Mouse (Mus musculus) layer of hippocampus, adult 9-11 months (tissue): ENCODE results near the gene Galm.
A peak's percentile ranks its signal among the peaks of the same experiment; 100 is the strongest.

Source experiments
- DNase-seq: peaks from one replicate; pipeline ENCODE4 v3.0.0; 2022

The Galm gene

DNA sequence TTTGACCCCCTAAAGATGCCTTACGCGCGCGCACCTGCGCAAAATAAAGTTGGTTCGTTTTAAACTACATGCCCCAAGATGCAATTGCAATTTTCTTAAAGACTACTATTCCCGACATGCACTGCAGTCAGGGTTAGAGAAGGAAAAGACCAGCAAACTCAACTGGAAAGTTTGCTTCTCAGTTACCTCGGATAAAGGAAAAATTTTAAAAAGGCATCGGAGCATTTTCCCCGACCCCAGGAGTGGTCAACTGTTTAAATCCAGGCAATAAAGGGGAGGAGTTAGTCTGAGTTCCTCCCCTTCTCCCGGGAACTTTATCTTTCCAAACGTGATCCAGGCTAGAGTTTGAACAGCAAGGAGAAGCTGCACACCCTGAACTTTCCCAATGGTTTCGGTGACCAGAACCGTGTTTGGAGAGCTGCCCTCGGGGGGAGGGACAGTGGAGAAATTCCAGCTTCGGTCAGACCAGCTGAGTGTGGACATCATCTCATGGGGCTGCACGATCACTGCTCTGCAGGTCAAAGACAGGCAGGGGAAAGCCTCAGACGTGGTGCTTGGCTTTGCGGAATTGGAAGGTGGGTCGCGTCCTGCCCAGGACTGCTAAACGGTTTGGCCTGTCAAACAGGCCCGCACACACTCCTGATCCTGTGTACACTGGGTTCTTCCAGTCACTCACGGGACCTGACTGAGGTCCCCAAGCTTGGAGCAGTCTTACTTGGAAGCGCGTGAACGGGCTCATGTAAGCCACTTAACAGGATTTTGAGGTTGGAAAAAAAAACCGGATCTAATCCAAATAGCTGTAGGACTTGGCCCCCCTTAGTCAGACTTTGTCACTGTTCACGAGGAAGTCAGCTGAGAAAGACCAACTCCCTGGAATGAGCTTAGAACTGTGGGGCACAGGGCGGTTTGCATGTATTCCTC is at the start of gene Galm:
Galm (plus strand) TSS at position 141 of the 921 bp plus-strand sequence.
- peak; percentile 49 for DNase-seq

DNA sequence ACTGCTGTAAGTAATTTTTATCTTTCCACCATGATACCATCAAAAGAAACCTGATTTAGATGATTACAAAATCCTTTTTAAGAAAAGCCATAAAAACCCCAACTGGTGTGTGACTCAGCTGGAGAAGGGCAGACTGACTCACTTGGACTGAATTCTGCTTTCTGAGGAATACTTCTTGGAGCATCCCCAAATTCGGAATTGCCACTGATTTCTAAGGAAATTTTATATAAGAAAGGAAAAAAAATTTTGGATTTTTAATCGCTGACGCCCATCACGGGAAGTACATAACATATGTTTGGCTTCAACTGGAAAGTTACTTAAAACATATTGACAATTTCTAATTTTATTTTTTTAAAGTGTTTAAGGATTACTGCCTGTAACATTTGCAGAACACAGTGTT is 48.5 kb upstream of the Galm start:
- DNase-seq: peak; percentile 55

DNA sequence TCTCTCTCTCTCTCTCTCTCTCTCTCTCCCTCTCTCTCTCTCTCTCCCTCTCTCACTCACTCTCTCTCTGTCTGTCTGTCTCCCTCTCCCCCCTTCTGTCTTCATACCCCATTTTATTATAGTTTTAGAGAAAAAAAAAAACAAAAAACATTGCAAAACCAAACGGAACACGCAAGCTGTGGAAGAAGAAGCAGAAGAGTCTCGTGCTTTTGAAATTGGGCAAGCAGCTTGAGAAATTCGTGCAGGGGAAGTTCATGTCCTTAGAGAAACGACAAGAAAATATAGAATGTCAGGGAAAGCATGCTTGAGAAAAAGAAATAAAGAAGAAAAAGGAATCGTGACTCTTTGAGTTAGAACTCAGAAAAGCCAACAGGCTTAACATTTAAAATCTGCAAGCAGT is 44.0 kb upstream of the Galm start:
- no peak for DNase-seq

DNA sequence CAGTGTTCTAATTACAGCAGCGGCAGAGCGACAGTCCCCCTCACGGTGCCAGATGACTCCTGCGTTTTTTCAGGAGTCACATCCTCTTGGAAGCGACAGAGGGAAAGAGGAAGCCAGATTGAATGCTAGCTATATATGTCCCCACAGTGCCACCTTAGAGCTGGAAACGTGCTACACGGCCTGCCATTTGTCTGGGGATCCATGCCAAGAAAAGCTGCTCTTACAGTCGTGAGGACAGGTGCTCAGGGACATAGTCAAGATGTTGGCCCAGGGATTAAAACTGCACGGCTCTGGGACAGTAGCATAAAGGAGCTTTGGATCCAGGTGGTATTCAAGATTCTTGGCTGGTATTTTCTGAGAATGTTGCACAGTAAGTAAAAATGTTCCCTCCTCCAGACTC is 42.8 kb upstream of the Galm start:
- DNase-seq: peak; percentile 78

DNA sequence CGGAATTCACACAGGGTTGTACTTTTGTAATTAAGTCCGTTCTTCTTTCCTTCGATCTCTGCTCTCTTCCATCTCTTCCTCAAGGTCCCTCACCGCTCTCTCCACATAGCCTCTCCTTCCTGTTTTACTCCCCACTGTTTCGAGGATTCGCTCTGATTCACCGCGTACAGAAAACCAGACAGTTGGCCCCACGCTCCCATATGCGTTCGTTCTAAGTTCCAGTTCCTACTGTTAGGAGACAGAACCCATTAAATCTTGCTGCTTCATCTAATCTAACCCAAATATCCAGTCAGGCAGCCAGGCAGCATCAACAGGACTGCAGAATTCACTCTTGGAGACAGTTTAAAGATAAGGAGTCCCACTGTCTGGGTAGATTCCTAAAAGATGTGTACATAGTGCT is 40.7 kb upstream of the Galm start:
- DNase-seq: no peak

DNA sequence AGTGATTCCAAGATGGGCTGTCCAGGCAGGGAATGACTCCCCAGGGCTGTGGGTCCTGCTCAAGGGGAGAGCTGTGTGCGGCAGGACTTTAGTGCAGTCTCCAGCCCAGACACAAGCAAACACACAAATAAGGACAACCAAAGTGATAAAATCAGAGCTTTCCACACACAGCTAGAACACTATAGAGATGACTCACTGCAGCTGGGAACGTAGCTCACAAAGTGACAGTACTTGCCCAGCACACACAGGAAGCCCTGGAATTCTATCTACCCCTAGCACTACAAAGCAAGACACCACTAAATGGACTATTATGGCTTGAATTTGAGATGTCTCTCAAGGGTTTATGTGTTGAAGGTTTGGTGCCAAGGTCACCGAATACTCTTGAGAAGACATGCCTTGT is 39.1 kb upstream of the Galm start:
- DNase-seq: no peak

DNA sequence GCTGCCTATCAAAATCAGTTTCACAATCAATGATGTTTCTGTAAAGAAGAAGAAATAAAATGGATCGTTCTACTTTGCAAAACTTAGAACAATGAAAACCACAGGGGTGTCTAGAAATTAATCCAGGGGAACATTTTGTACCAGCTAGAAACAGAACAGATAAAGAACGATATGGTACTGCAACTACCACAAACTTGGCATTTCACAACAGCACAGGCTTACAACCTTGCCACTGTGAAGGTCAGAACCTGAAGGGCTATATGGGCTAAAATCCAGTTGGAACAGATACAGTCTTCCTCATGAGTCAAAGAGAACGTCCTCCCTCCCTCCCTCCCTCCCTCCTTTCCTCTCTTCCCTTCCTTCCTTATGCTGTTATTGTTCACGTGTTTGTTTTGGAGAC is 36.7 kb upstream of the Galm start:
- no peak for DNase-seq

DNA sequence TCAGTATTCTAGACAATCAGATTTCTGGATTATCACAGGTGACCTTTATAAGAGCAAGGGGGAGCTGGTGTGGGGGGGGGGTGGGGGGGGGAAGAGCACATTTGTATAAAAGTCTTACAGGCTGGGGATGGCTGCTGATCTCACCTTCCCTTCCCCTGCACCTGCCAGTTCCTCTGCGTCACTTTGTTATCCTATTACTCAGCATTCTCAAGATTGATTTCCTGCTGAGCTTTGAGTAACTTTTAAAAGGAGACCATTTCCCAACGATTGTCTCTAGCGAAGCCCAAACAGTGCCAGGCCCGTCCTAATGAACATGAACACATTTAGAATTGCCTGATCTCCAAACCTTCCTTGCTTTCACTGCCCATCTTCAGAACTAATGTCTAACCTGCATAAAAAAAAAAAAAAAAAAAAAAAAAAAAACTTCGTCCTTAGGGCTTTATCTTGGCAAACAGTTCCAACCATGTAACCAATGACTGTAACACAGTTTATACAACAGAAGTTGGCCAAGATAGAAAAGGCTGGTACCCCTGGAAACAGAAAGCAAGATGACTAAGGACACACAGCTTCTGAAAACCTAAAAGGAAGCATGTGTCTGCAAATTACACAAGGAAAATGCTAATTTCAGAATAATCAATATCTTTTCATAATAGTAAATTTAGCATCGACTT is 35.3 kb upstream of the Galm start:
- no peak for DNase-seq

DNA sequence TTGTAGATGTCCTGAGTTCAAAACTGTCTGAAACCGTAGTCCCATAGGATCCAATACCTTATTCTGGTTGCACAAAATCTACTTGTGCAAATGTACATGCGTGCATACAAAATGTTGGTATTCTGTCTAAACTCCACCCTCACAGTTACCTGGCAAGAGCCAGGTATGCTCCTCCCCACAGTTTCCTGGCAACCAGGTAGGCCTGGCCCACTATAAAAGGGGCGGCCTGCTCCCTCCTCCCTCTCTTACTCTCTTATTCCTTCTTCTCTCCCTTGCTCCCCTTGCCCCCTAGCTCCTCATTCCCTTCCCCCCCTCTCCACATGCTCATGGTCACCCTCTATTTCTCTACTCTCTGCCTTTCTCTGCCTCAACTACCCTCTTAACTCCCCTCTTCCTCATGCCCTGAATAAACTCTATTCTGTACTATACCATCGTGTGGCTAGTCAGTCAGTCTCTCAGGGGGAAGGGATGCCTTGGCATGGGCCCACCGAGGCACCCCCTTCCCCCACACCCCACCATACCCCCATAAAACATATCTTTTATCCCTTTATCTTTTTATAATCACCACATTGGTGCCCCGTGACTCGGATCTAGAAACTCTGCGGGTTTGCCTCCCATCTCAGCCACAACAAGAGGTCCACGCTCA is 31.9 kb upstream of the Galm start:
- DNase-seq: no peak

DNA sequence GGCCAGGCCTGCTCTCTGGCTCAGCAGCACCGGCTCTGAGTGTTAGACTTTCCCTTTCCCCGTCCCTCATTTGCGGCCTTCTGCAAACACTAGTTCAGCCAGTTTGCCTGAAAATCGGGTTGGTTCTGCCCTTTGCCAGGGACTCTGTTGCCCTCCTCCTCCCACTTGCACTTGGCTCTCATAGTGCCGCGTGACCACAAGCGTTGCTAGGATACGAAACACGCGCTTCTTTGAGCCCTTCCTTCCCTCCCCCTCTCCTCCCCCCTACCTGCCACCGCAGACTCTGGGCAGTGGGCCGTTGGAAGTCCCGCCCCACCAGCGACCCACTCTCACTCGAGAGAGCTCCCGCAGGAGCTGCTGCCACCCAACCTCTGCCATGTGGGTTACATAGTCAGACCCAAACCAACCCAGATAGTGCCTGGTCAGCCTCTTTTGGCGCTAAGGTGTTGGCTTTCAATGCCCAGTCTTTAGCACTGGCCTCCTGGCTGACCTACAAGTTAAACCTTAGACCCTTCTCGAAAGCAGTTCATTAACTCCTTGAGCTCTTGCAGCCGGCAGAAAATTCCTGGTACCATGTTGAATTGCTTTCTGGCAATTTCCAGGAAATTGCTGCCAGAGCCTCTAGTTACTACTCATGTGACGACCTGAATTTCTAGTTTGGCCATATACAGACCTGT is 31.1 kb upstream of the Galm start:
- DNase-seq: peak; percentile 27

DNA sequence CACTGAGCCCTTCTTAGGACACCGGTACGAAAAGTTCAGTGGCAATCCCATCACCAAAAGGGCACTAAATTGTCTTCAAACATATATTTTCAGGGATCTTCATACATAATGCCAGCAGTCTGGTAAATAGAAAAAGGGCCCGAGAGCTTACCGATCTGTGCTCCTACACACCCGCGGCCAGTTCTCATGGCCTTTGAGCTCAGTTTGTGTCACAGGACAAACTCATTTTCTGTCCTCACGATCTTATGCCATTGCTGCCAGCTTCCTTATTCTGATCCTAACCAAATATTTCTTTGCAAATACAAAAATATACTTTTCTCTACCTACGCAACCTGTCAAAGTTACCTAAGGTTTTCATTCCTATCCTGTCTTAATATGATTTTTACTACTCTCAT is 30.6 kb upstream of the Galm start:
- no peak for DNase-seq

DNA sequence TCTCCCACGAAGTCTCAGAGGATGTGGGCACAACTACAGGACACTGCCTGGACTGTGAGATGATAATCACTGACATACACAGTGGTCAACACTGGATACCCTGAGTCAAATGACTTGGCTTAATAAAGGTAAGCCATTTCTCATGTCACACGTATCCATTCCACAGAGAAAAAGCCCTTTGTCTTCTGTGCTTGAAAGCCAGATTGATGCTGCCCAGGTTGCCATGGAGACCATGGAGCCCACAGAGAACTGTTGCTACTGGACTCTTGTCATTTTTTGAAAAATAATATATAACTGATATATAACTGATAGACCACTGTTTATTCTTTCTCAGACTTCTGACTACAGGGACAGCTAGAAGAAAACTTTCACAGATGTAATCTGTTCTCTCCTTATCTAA is 30.1 kb upstream of the Galm start:
- no peak for DNase-seq

DNA sequence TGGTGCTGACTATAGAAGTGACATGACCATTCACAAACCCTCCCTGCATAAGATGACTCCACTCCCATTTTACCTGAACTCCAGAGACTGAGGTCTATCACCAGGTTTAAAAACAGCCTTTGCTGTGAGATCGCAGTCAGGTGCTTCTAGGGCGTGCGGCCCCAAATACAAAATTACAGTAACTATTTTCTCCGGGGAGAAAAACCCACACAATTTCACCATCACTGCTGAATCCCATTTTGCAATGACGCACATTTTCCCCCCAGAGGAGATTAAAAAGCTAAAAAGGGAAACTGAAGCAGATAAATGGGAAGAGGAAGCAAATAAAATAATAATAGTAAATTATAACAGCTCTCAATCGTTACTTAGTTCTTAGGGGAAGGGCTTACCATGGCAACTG is 27.4 kb upstream of the Galm start:
- DNase-seq: no peak

DNA sequence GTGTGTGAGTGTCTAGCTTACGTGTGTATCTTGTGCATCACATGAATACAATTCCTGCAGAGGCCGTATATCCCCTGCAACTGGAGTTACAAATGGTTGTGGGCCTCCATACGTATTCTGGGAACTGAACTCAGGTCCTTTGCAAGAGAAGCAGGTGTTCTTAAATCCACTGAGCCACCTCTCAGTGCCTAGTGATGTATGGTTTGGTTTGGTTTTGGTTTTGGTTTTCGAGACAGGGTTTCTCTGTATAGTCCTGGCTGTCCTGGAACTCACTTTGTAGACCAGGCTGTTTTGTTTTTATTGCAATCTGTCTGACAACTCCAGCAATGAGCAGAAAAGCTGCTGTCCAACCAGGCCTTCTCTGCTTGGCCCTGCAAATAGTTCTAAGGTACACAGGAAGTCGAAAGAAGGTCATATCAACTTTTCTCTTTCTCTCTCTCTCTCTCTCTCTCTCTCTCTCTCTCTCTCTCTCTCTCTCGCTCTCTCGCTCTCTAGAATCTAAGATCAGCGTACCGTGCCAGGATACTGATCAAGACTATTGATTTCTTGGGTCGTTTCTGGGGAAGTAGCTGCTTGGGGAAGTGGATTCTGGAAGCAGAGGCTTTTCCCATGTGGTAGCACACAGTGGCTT is 21.8 kb upstream of the Galm start:
- no peak for DNase-seq

DNA sequence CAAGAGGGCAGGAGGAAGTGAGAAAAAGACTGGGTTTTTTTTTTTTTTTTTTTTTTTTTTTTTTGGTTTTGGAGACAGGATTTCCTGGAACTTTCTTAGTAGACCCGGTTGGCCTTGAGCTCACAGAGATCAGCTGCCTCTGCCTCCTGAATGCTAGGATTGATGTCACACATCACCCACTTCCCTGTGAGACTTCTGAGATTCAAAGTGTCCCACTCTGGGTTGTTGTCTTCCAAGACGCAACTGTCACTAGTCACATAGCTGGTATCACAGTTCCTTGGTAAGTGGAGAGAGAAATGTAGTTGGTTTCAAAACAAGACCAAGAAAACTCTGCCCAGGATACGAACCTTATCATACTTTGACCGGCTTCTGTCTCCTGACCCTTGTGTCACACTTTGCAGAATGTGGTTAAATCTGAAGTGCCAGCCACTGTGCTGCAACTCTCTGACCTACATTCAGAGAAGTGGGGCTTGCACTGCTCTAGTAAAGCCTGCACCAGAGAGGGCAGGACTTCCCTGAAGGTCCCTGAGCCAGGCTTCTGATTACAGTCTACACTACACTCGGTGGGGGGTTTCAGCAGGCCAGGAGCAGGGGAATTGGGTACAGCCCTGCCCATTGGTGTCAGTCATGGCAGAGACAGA is 14.5 kb upstream of the Galm start:
- peak; percentile 9 for DNase-seq

DNA sequence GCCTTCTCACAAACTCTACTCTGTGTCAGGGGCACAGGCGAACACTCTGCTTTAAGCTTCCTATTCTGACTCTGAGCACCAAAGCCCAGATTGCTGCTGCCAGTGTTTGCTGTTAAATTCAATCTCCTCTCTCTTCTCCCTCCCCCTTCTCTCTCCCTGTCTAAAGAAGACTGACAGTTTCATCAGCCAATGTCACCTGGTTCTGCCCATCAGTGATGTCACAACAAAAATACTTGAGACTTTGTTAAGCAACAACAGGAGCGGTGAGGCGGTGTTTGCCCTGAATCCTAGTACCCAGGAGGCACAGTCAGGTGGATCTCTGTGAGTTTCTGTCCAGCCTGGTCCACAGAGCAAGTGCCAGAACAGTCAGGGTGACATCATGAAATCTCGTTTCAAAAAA is 13.8 kb upstream of the Galm start:
- DNase-seq: no peak

DNA sequence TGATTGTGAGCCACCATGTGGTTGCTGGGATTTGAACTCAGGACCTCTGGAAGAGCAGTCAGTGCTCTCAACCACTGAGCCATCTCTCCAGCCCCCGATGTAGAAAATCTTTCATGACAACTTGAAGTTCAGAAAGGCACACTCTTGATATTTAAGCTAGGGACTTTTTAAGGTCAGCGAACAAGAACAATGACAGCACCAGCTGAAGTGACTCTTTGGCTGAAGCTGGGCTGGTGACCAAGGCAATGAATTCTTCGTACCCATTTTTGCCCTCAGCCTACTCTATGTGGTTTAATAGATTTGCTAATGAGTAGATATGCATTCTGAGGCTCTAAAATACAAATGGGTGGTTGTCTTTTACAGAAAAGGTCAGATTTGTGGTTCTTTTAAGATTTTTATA is 6.9 kb upstream of the Galm start:
- no peak for DNase-seq

DNA sequence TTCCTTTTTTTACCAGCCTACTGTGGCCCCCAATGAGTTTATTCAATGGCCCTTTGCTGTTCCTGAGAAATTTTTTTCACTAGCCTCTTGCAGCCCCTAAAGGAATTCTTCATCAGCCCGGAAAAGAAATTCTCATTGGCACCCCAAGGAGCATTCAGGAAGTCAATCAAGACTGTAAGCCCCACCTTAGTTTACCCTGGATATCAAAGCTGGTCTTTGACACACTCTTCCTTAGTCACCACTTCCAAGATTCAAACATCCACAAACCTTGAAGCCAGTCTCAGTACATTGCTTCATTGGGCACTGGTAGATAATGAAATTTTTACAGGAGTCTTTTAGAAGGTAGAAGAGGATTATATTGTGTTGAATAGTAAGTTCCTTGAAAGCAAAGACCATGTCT is 5.4 kb upstream of the Galm start:
- DNase-seq: no peak

DNA sequence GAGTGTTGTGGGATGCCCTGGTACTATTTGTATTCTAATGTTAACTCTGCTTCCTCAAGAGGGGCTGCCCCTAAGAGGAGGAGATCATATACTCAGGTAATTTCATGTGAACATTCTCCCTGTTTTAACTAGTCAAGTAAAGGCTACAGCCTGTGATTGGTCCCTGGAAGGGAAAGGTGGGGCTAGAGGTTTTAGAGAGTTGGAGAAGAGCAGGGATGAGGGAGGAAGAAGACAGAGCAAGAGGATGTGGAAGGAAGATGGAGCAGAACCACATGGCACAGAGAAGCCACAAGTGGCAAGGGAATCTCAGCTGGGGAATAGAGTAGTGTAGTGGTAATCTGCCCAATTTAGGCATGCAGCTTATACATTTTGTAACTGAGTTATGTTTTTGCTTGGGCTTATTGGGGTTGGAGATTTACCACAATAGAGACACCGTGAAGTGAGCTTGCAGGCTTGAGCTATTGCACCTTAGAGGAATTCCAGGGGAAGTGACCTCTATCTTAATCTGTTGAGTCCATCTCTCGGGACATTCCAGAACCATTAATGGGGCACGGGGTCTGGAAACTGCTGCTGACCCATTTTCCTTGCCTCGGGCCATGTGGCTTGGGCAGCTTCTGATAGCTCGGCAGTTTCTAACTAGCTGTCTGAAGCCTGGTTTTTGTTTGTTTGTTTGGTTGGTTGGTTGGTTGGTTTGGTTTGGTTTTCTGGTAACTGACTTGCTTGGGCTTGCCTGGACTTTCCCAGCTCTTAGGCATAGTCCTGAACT is 2.1 kb upstream of the Galm start:
- no peak for DNase-seq

DNA sequence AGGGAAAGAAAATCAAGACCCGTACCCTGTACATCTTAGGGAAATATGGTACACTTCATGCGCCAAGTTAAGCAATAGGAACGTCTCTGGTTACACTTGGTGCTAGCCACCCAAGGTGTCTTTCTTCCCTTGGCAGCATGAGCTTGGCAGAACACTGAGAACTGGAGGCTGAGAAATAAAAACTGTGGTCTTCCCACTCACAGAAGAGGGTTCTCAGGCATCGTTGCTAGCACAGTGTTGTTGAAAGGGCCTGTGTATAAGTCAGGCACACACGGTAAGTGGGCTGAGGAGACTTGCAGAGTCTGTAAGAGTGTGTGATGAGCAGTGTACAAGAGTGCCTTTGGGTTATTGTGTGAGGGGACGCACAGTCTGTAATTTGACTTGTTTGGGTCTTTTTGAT is 1.1 kb upstream of the Galm start:
- peak; percentile 23 for DNase-seq

DNA sequence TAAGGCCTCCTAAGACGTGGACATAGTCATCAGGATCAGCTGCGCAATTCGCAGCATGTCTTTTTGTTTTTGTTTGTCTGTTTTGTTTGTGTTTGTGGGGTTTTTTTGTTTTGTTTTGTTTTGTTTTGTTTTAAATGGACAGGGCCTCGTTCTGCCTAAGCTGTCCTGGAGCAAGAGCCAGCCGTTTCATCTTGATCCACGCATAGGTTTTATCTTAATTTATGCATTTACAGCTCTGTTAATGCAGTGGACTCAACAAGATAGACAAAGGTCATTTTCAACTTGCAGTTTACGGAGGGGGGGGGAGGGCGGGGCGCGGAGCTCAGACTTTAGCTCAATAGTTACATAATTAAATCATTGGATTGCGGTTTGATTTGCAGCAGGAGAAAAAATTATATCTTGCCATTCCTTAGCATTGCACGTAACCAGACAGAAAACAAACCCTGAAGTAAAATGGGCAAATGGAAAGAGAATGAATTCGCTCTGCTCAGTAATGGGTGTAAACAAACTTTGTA is 1.3 kb downstream of the Galm start:
- DNase-seq: no peak
